Mouse (Mus musculus): Measurements from ENCODE around the gene Glis3.

DNA sequence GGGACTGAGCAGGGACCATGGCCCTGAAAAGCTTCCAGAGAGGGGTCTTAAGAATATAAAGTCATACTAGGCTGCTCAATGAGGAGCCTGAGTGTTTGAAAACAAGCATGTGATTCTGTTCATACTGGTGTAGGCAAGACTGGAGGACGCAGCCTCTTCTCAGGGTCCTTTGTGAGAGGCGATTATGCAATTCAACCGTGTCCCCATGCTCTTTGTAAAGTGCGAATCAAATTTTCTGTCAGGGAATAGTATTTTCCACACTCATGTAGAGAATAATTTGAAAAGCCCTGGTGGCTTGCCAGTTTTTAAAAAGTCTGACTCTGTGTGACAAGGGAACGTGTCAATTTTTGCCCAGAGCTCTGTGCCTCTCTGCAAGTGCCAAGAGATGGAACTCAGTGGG is 71.1 kb downstream of the Glis3 start:
- no peak for TF ChIP-seq CTCF (IDR thresholded peaks at IDR 0.05)
- TF ChIP-seq EP300 (IDR thresholded peaks at IDR 0.05): no peak
